Mouse (Mus musculus): ENCODE data around the gene Alkbh6. TPM values are rescaled to one million over a fixed set of nuclear protein-coding genes. Genes with fewer than 3 reads are reported as not detected.

Gene Alkbh6
- polyA plus RNA-seq, 1 experiment = 28.7 TPM

- Histone ChIP-seq H3ac (ENCODE audit: control insufficient read depth, insufficient read length, low read depth) (no peak overlapping the region), H3K36me3 (ENCODE audit: control insufficient read depth, insufficient read depth) (no peaks in the 10 kb centered on the region), H3K4me3 (ENCODE audit: insufficient read depth, poor library complexity, severe bottlenecking) (no peak overlapping the region), H3K27me3 (ENCODE audit: control insufficient read depth, insufficient read depth, insufficient read length) (peaks cover 21% of the 10 kb centered on the region), H3K79me2 (ENCODE audit: control insufficient read depth, insufficient read depth) (no peaks in the 10 kb centered on the region), H3K79me3 (ENCODE audit: low read depth) (no peaks in the 10 kb centered on the region)
- TF ChIP-seq CTCF (IDR thresholded peaks at IDR 0.05; ENCODE audit: control insufficient read depth, insufficient read depth, insufficient read length) (no peak), CEBPB (IDR thresholded peaks at IDR 0.05; ENCODE audit: low read depth) (no peak), MAX (IDR thresholded peaks at IDR 0.05) (no peak), USF1 (IDR thresholded peaks at IDR 0.05; ENCODE audit: low read depth) (no peak), FOSL1 (IDR thresholded peaks at IDR 0.05; ENCODE audit: insufficient read depth, low read length, poor library complexity, severe bottlenecking) (no peak)
Observed at GRCm38 (mm10) chr7:30332622-30333259, 24.2 kb downstream of the Alkbh6 start.

GRCm38 (mm10) chr7:30333436-30333835 is 24.9 kb downstream of the Alkbh6 start:
- Histone ChIP-seq H3K4me3 (ENCODE audit: insufficient read depth, poor library complexity, severe bottlenecking) (no peak overlapping the region), H3K27me3 (ENCODE audit: control insufficient read depth, insufficient read depth, insufficient read length) (peaks cover 21% of the 10 kb centered on the region), H3K36me3 (ENCODE audit: control insufficient read depth, insufficient read depth) (no peaks in the 10 kb centered on the region), H3ac (ENCODE audit: control insufficient read depth, insufficient read length, low read depth) (no peak overlapping the region), H3K79me3 (ENCODE audit: low read depth) (no peaks in the 10 kb centered on the region), H3K79me2 (ENCODE audit: control insufficient read depth, insufficient read depth) (no peaks in the 10 kb centered on the region)
- TF ChIP-seq MAX (IDR thresholded peaks at IDR 0.05) = no peak
- no peak for TF ChIP-seq MYOD1 (IDR thresholded peaks at IDR 0.05; ENCODE audit: control insufficient read depth, insufficient read length, low read depth)
- no peak for TF ChIP-seq CTCF (IDR thresholded peaks at IDR 0.05; ENCODE audit: control insufficient read depth, insufficient read depth, insufficient read length)
- TF ChIP-seq MYOG (IDR thresholded peaks at IDR 0.05; ENCODE audit: control insufficient read depth, extremely low read depth, insufficient read length) = no peak
- TF ChIP-seq USF1 (IDR thresholded peaks at IDR 0.05; ENCODE audit: low read depth) = no peak
- TF ChIP-seq FOSL1 (IDR thresholded peaks at IDR 0.05; ENCODE audit: insufficient read depth, low read length, poor library complexity, severe bottlenecking) = no peak
- TF ChIP-seq CEBPB (IDR thresholded peaks at IDR 0.05; ENCODE audit: low read depth) = no peak

- Histone ChIP-seq H3ac (ENCODE audit: control insufficient read depth, insufficient read length, low read depth) (no peak overlapping the region), H3K4me3 (ENCODE audit: insufficient read depth, poor library complexity, severe bottlenecking) (no peak overlapping the region), H3K79me3 (ENCODE audit: low read depth) (no peaks in the 10 kb centered on the region), H3K27me3 (ENCODE audit: control insufficient read depth, insufficient read depth, insufficient read length) (peaks cover 27% of the 10 kb centered on the region), H3K79me2 (ENCODE audit: control insufficient read depth, insufficient read depth) (no peaks in the 10 kb centered on the region), H3K36me3 (ENCODE audit: control insufficient read depth, insufficient read depth) (no peaks in the 10 kb centered on the region)
- no peak for TF ChIP-seq CTCF (IDR thresholded peaks at IDR 0.05; ENCODE audit: control insufficient read depth, insufficient read depth, insufficient read length)
- no peak for TF ChIP-seq MYOD1 (IDR thresholded peaks at IDR 0.05; ENCODE audit: control insufficient read depth, insufficient read length, low read depth)
- no peak for TF ChIP-seq USF1 (IDR thresholded peaks at IDR 0.05; ENCODE audit: low read depth)
- TF ChIP-seq MAX (IDR thresholded peaks at IDR 0.05) = no peak
- no peak for TF ChIP-seq FOSL1 (IDR thresholded peaks at IDR 0.05; ENCODE audit: insufficient read depth, low read length, poor library complexity, severe bottlenecking)
- TF ChIP-seq CEBPB (IDR thresholded peaks at IDR 0.05; ENCODE audit: low read depth) = no peak
- TF ChIP-seq MYOG (IDR thresholded peaks at IDR 0.05; ENCODE audit: control insufficient read depth, extremely low read depth, insufficient read length) = no peak
Observed at GRCm38 (mm10) chr7:30334563-30334962, 26.0 kb downstream of the Alkbh6 start.

- Histone ChIP-seq H3K27me3 (ENCODE audit: control insufficient read depth, insufficient read depth, insufficient read length) (peaks cover 32% of the 10 kb centered on the region), H3K36me3 (ENCODE audit: control insufficient read depth, insufficient read depth) (no peaks in the 10 kb centered on the region), H3ac (ENCODE audit: control insufficient read depth, insufficient read length, low read depth) (no peak overlapping the region), H3K79me2 (ENCODE audit: control insufficient read depth, insufficient read depth) (no peaks in the 10 kb centered on the region), H3K79me3 (ENCODE audit: low read depth) (no peaks in the 10 kb centered on the region), H3K4me3 (ENCODE audit: insufficient read depth, poor library complexity, severe bottlenecking) (no peak overlapping the region)
- TF ChIP-seq CTCF (IDR thresholded peaks at IDR 0.05; ENCODE audit: control insufficient read depth, insufficient read depth, insufficient read length) = no peak
- TF ChIP-seq MYOD1 (IDR thresholded peaks at IDR 0.05; ENCODE audit: control insufficient read depth, insufficient read length, low read depth) = no peak
- TF ChIP-seq MYOG (IDR thresholded peaks at IDR 0.05; ENCODE audit: control insufficient read depth, extremely low read depth, insufficient read length) = no peak
- no peak for TF ChIP-seq MAX (IDR thresholded peaks at IDR 0.05)
- TF ChIP-seq FOSL1 (IDR thresholded peaks at IDR 0.05; ENCODE audit: insufficient read depth, low read length, poor library complexity, severe bottlenecking) = no peak
Observed at GRCm38 (mm10) chr7:30335688-30336087, 27.2 kb downstream of the Alkbh6 start.

GRCm38 (mm10) chr7:30336384-30336783 is 27.9 kb downstream of the Alkbh6 start:
- H3ac ChIP-seq (ENCODE audit: control insufficient read depth, insufficient read length, low read depth) = no peak overlapping the region
- H3K27me3 ChIP-seq (ENCODE audit: control insufficient read depth, insufficient read depth, insufficient read length) = peaks cover 38% of the 10 kb centered on the region
- no peaks in the 10 kb centered on the region for H3K79me3 ChIP-seq (ENCODE audit: low read depth)
- H3K4me3 ChIP-seq (ENCODE audit: insufficient read depth, poor library complexity, severe bottlenecking) = no peak overlapping the region
- no peaks in the 10 kb centered on the region for H3K36me3 ChIP-seq (ENCODE audit: control insufficient read depth, insufficient read depth)
- no peaks in the 10 kb centered on the region for H3K79me2 ChIP-seq (ENCODE audit: control insufficient read depth, insufficient read depth)
- TF ChIP-seq CTCF (IDR thresholded peaks at IDR 0.05; ENCODE audit: control insufficient read depth, insufficient read depth, insufficient read length) (peak; percentile 43), CEBPB (IDR thresholded peaks at IDR 0.05; ENCODE audit: low read depth) (no peak)

GRCm38 (mm10) chr7:30339432-30340109 is 31.1 kb downstream of the Alkbh6 start:
- no peaks in the 10 kb centered on the region for H3K79me3 ChIP-seq (ENCODE audit: low read depth)
- peaks cover 48% of the 10 kb centered on the region for H3K27me3 ChIP-seq (ENCODE audit: control insufficient read depth, insufficient read depth, insufficient read length)
- no peak overlapping the region for H3ac ChIP-seq (ENCODE audit: control insufficient read depth, insufficient read length, low read depth)
- no peaks in the 10 kb centered on the region for H3K36me3 ChIP-seq (ENCODE audit: control insufficient read depth, insufficient read depth)
- TF ChIP-seq USF1 (IDR thresholded peaks at IDR 0.05; ENCODE audit: low read depth) (no peak), CEBPB (IDR thresholded peaks at IDR 0.05; ENCODE audit: low read depth) (no peak), MYOD1 (IDR thresholded peaks at IDR 0.05; ENCODE audit: control insufficient read depth, insufficient read length, low read depth) (no peak)
- H3K4me3 ChIP-seq (ENCODE audit: insufficient read depth, poor library complexity, severe bottlenecking) = no peak overlapping the region
- H3K79me2 ChIP-seq (ENCODE audit: control insufficient read depth, insufficient read depth) = no peaks in the 10 kb centered on the region
